Mouse (Mus musculus) left cerebral cortex, postnatal 25 days (tissue): ENCODE measurements around the gene Ino80e. TPM values are rescaled to one million over a fixed set of nuclear protein-coding genes. Genes with fewer than 3 reads are reported as not detected.

ENCODE experiments used
- DNase-seq, 2 experiments: peaks; one replicate each; pipeline ENCODE4 v3.0.0; 2022; ENCODE audit warnings: low spot score in 2 of 2, mixed read lengths in 1 of 2
- intact Hi-C: fragments of 180-260 bp; cut with DNase I; formaldehyde crosslinking; loops from one replicate; pipeline ENCODE4 v1.15.1; 2025
- total RNA-seq, 2 experiments: library from RNA; stranded (reverse); gene quantifications; 2 replicates each; pipeline ENCODE4 v1.2.3; 2021

Ino80e gene
- total RNA-seq, 2 experiments from 2014 or later, result 44.9 to 49.9 TPM

DNA sequence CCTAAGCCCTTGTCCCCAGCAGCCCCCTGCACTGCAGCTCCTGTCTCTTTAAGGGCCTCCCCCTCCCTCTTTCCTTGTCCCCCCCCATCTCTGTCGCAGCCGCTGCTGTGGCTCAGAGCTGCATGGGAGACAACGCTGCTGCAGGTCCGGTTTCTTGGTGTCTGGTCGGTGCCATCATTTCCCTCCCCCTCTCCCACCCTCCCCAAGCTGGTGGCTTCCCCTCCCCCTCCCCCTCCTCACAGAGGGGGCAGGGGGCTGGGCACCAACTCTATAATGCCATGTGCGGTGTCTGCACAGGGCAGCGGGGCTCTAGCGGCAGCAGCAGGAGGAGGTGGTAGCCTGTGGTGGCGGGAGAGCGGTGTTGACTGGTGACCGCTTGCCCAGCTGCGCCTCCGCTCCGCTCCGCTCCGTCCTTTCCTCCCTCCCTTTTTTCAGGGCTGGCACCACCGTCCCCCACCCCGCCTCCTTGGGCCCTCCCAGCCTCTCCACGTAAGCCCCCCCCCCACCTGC, 38.9 kb downstream of the Ino80e start:
- DNase-seq, result peak; percentile 24 to 45
- intact Hi-C loops, result loop anchor here (2.0 to 5.0 kb wide), 3 partner anchors 128 to 288 kb away; partner anchors contain the start of genes Maz and Sez6l2

DNA sequence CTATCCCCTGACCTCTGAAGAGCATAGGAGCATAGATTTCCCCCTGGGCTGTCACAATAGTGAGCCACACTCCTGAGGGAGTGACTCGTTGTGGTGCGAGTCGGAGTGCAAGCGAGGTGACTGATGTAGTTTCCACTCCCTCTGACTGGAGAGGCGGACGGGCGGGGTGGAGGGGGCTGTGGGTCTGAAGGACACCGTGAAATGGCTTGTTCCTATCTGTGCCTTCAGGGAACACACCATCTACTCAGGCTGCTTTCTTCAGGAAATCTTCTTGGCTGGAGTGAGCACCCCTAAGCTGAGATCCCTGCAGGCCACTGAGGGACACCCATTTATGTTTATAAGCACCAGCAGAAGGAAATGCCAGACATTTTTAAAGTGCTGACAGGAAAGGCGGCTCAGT, 39.4 kb downstream of the Ino80e start:
- intact Hi-C loops, result loop anchor here (2.0 to 5.0 kb wide), 3 partner anchors 128 to 288 kb away; partner anchors contain the start of genes Maz and Sez6l2
- DNase-seq, result peak in 1 of 2 experiments; percentile 43

DNA sequence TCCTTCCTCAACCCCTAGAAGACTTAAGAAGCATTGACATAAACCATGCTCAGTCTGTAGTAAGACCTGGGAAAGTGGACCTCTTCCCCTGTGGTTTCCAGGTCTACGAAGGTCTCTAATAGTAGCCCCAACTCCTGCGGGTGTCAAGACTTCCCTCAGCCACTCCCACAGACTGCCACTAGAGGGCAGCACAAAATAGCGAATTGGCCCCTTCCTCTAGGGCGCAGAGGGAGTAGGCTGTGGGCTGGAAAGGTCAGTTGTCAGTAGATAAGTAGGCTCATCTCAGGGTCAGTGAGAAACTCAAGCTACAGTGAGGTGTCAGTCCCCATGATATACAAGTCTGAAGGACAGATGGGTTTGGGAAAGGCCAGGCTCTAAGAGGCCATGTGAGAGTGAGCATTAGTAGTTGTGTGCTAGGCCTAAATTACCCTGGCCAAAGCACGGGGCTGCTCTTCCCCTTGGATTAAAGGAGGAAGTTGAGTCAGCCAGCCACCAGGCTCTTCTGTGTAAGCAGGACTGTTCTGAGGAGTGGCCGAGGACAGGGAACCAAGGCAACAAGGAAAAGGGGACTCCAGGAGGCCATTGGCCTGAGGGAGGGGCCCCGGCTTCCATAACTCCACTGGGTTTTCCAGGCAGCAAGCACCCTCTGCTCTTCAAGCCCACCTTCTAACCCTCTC, 40.2 kb downstream of the Ino80e start:
- peak; percentile 72 to 77 for DNase-seq
- intact Hi-C loops, result loop anchor here (2.0 to 5.0 kb wide), 3 partner anchors 129 to 289 kb away; partner anchors contain the start of genes Maz and Sez6l2

DNA sequence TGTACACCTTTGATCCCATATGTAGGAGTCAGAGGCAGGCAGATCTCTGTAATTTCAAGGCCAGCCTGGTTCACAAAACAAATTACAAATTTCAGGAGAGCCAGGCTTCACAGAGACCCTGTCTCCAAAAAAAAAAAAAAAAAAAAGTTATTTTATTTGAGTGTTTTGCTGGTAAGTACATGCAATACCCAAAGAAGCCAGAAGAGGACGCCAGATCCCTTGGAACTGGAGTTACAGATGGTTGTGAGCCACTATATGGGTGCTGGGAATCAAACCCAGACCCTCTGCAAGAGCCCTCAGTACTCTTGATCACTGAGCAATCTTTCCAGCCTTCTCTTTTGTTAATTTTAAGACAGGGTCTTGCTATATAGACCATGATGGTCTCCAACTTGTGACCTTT, 43.4 kb downstream of the Ino80e start:
- DNase-seq, result no peak
- intact Hi-C loops, result no loop called here

DNA sequence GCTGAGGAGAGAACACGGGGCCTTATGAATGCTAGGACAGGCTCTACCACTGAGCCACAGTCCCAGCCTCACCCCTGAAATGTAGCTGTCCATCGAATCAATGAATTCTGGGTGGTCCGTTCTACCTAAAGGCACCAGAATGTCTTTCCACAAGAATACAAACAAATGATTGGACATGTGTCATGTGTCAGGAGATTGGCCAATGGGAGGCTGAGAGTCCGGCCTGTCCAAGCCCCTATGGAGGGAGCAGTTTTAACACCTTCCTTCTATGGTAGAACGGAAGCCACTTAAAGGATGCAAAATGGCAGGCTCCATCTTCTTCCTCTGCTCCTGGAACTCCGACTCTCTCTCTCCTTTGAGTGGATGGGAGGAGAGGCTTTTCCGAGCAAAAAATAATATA, 44.6 kb downstream of the Ino80e start:
- intact Hi-C loops, result no loop called here
- no peak for DNase-seq

DNA sequence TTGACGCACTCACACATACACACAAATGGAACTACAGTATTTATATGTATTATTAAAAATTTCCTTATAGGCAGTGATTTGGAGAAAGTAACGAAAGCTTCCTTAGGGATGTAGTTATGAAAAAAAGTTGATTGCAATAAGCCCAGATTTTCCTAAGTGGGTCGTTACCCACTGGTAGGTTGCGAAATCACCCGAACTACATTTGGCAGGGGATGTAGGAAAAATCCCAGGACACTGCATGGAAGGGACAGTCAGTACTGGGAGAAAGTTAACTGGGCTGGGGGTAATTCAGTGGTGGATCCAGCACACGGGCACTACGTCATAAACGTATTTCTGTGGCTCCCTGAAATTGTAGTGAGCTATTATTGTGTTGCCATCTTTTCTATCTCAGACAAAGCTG, 45.7 kb downstream of the Ino80e start:
- no peak for DNase-seq
- intact Hi-C loops, result no loop called here

DNA sequence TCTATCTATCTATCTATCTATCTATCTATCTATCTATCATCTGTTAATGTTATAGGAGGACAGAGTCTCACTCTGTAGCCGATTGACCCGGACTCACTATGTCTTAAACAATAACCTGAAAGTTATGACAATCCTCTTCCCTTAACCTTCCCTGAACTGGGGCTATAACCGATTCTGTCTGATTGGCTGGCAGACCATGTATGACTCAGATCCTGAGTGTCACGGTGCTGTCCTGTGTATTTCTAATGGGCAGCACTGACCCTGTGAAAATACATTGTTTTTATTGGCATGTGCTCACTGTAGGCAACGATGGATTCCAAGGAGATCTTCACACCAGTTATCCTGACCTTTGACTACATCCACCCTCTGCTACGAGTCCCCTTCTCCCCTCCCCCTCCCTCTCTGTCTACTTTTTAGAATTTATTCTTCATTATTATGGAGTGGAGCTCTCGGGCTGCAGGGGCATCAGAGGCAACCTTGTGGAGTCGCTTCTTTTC, 46.4 kb downstream of the Ino80e start:
- no peak for DNase-seq
- intact Hi-C loops, result no loop called here

DNA sequence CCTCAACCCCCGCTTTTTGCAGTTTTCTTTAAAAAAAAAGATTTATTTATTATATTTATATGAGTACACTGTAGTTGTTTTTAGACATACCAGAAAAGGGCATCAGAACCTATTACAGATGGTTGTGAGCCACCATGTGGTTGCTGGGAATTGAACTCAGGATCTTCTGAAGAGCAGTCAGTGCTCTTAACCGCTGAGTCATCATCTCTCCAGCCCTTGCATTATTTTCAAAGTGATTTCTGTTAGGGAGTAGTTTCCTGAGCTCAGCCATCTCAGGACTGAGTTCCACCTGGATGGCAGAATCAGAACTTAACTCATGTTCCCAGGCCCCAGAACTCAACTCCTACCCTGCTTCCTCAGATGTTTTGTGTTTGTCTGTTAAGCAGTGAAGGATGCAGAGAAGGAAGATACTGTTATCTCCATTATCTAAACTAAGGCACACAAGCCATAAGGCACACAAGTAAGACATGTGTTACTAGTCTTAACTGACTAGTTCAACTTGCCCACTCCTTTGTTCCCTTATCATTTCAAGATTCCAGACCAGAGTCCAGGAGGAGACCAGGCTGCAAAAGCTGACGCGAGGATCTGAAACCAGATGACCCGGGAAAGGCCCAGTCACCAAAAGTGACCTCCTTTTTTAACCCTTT, 52.3 kb downstream of the Ino80e start:
- intact Hi-C loops, result no loop called here
- no peak for DNase-seq

DNA sequence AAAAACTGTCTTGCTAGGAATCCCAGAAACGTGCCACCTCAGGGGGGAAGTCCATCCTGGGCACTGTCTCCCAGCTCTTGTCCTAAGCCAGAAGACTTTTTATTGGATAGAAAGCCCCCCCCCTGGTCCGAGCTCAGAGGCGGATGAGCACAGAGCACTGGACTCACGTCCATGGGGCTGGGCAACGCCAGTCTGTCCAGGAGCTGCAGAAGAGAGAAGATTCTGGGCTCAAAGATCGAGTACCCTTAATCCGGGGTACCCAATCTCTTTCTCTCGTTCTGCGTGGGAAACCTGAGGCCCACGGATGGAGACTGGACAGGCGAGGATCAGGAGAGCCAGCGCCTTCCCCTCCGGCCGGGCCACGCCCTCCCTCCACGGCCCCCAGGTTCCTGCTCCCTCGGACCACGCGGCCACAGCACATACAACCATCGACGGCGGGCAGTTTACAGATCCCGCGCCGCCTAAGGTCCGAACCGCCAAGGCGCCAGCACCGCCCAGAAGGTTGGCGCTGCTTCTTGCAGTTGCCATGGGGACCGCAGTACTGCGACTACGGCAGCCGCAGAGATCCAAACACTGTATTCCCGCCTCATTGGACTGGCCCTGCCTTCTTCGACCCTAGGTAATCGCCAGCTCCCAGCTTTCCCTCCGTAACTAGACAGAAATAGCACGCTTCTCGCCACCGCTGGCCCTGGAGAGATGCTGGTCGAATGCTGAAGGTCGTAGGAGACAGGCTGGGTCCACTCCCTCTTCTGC, 53.3 kb downstream of the Ino80e start:
- peak; percentile 90 to 96 for DNase-seq
- intact Hi-C loops, result no loop called here

DNA sequence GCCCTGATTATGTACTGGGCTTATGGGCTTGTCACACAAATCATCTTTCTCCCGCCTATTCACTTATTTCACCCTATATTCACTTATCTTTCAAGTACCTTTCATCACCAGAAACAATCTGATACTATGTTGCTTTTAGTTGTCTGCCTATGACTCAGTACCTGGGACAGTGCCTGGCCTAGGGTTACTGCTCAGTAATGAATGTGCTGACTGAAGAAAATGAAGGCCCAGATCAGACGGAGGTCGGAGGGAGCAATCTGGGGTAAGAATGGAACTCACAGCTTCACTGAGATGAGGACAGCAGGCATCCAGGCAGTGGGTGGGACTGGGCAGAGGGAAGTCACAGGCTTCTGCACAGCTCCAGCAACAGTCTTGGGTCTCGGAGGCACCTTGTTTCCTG, 54.8 kb downstream of the Ino80e start:
- DNase-seq, result no peak
- intact Hi-C loops, result no loop called here

DNA sequence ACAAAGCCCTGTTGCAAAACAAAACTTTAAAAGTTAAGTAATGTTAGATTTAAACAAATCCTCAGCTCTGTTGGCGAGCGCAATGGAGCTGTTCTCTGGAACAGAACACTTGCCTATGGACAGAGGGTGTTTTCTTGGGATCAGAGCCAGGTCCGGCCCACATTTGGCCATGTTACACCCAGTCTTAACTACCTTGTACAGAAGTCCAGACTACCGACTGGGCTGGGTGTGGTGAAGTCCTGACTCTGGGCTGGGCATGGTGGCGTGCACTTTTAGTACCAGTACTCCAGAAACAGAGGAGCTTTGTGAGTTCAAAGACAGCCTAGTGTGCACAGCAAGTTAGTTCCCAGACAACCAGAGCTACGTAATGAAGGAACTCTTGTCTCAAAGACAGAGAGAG, 55.2 kb downstream of the Ino80e start:
- DNase-seq, result no peak
- intact Hi-C loops, result no loop called here

DNA sequence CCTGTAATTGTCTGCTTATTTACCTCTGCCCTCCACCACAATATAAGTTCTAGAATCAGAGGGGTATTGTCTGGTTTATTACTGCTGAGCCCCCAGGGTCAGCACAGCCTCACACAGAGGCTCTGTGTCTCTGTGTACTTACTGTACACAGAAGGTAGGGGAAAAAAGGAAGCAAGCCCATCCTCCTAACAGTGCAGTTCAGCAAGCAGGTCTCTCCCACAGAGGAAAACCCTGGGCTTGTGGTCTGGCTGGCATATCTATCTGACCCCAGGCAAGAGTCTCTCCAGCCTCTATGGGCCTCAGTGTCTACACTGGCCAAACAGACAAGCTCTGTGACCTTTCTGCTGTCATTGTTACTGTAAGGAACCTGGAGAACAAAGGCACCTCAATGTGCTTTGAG, 58.4 kb downstream of the Ino80e start:
- DNase-seq, result no peak
- intact Hi-C loops, result no loop called here

DNA sequence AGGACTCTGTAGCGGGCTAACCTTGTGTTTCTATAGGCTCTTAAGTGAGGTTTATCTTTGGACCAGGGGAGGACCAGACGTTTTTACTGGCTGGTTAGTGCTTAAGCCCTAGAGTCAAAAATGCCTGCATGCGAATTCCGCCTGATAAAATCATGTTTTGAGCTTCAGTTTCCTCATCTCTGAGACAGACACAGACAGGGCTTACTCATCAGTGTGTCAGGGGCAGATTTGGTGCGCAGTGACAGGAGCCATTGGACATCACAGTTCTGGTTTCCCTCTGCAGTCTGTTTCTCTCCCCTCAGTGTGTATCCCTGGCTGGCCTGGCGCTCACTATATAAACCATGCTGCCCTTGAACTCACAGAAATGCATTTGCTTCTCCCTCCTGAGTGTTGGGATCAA, 59.0 kb downstream of the Ino80e start:
- intact Hi-C loops, result no loop called here
- no peak for DNase-seq

DNA sequence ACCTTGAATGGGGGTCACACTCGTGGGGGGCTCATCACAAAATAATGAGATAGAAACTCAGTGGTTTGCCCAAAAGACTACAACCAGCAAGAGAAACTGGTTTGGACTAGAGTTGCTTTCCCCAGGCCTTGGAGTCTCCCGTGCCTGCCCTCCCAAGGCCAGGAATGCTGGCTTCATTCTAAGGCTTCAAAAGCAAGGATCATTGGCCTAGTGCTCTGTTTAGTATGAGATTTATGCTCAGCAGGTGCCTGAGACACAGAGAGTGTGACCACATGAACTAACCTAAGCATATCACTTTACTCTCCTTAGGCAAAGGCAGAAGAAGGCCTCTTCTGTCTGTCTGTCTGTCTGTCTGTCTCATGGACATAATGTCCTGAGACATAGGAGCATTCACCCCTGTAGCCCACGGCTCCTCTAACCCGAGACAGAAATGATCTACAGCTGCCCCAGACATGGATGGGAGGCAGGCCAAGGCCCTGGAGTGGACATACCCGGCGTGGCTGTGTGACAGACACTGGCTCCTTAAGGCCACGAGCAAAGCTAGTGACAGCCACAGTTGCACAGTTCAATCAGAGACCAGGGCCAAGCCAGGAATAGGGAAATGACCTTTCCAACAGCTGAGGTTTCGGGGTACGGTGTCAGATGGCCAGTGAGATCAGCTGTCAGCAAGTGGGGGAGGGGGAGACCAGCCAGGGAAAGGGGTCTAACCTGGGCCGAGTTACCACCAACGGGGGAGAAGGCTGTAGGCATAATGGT, 59.9 kb downstream of the Ino80e start:
- intact Hi-C loops, result no loop called here
- DNase-seq, result no peak

DNA sequence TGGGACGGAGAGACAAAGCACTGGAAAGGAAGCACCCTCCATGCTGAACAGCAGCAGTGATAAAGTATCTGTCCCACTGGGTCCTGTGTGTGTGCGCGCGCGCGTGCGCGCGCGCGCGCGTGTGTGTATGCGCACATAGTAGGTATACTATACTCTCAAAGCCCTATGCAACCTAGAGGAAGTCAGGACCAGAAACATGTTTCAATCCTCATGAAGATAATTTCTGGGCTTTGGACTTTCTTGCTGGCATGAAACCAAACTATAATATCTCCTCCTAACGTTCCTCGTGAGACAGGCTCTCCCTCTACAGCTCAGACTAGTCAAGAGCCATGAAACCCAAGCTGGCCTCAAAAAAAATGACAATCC, 61.1 kb downstream of the Ino80e start:
- DNase-seq, result no peak

More for the DNA sequence above, 61.1 kb downstream of the Ino80e start:
- intact Hi-C loops, result no loop called here

Other genes with a start within 250 kb of the Ino80e start
- gene Nupr1, start 231.5 kb downstream of the Ino80e start, total RNA-seq, result 10 to 100 TPM; 15.7 to 22.1 TPM
- 10 to 100 TPM; 31.1 to 35.4 TPM for gene Sgf29, start 213.1 kb downstream of the Ino80e start, total RNA-seq
- gene Sult1a1, start 185.9 kb downstream of the Ino80e start, total RNA-seq, result 10 to 100 TPM; 11.7 to 19.3 TPM
- gene Bola2, start 167.0 kb downstream of the Ino80e start, total RNA-seq, result 100 to 1,000 TPM in 1 of 2 experiments, 10 to 100 TPM in 1; 92.0 to 102 TPM
- gene Slx1b, start 166.6 kb downstream of the Ino80e start, total RNA-seq, result 10 to 100 TPM; 14.4 to 17.0 TPM
- 100 to 1,000 TPM; 163 to 167 TPM for gene Coro1a, start 154.6 kb downstream of the Ino80e start, total RNA-seq
- 100 to 1,000 TPM; 148 to 165 TPM for gene Mapk3, start 102.8 kb downstream of the Ino80e start, total RNA-seq
- 1 to 10 TPM; 1.8 to 2.1 TPM for gene Gdpd3, start 96.0 kb downstream of the Ino80e start, total RNA-seq
- 100 to 1,000 TPM; 311 to 316 TPM for gene Ypel3, start 85.4 kb downstream of the Ino80e start, total RNA-seq
- gene Tbx6, start 80.9 kb downstream of the Ino80e start, total RNA-seq, result under 1 TPM in 1 of 2 experiments, not detected in 1; 0.87 TPM
- gene Ppp4c, start 69.9 kb downstream of the Ino80e start, total RNA-seq, result 10 to 100 TPM; 48.1 to 51.3 TPM
- 10 to 100 TPM; 84.6 to 91.9 TPM for gene Fam57b, start 64.7 kb downstream of the Ino80e start, total RNA-seq
- gene 4930451I11Rik, start 30.7 kb downstream of the Ino80e start, total RNA-seq, result not detected
- gene Doc2a, start 15.0 kb downstream of the Ino80e start, total RNA-seq, result 10 to 100 TPM; 47.8 to 57.6 TPM
- 10 to 100 TPM; 25.5 to 35.0 TPM for gene Hirip3, start 405 bp downstream of the Ino80e start, total RNA-seq
- 100 to 1,000 TPM; 149 to 154 TPM for gene Taok2, start 22.3 kb upstream of the Ino80e start, total RNA-seq
- gene Tmem219, start 60.5 kb upstream of the Ino80e start, total RNA-seq, result 10 to 100 TPM; 20.2 to 22.3 TPM
- 100 to 1,000 TPM; 139 TPM for gene Kctd13, start 66.5 kb upstream of the Ino80e start, total RNA-seq
- gene Asphd1, start 87.2 kb upstream of the Ino80e start, total RNA-seq, result 10 to 100 TPM; 44.2 to 50.3 TPM
- 100 to 1,000 TPM; 400 to 404 TPM for gene Sez6l2, start 88.2 kb upstream of the Ino80e start, total RNA-seq
- 100 to 1,000 TPM; 194 to 197 TPM for gene Cdipt, start 113.5 kb upstream of the Ino80e start, total RNA-seq
- not detected for gene Cdiptos, start 113.7 kb upstream of the Ino80e start, total RNA-seq
- gene Mvp, start 152.2 kb upstream of the Ino80e start, total RNA-seq, result 1 to 10 TPM; 5.2 to 6.7 TPM
- 1 to 10 TPM in 1 of 2 experiments, under 1 TPM in 1; 0.66 to 2.3 TPM for gene Pagr1b, start 154.1 kb upstream of the Ino80e start, total RNA-seq
- gene Pagr1a, start 155.0 kb upstream of the Ino80e start, total RNA-seq, result 10 to 100 TPM; 22.5 to 23.9 TPM
- gene Gm42742, start 158.7 kb upstream of the Ino80e start, total RNA-seq, result 10 to 100 TPM; 39.2 to 43.8 TPM
- gene Prrt2, start 158.8 kb upstream of the Ino80e start, total RNA-seq, result 100 to 1,000 TPM; 191 to 195 TPM
- gene Maz, start 164.7 kb upstream of the Ino80e start, total RNA-seq, result 100 to 1,000 TPM; 241 to 243 TPM
- gene Kif22, start 180.1 kb upstream of the Ino80e start, total RNA-seq, result 1 to 10 TPM; 5.0 to 5.7 TPM
- gene Zg16, start 225.0 kb upstream of the Ino80e start, total RNA-seq, result not detected
- 1 to 10 TPM; 1.2 to 1.4 TPM for gene AI467606, start 229.0 kb upstream of the Ino80e start, total RNA-seq